Mouse (Mus musculus): ENCODE results near the gene Gab2.
A peak's percentile ranks its signal among the peaks of the same experiment; 100 is the strongest.

The Gab2 gene

GRCm38 (mm10) chr7:97251638-97252037 lies 170.3 kb downstream of the Gab2 start:
- DNase-seq (ENCODE audit: low read depth, low spot score) = no peak

- no peak for DNase-seq (ENCODE audit: low read depth, low spot score)
These were observed 181.2 kb downstream of the Gab2 start for GRCm38 (mm10) chr7:97262541-97262940.

- DNase-seq (ENCODE audit: low read depth, low spot score) = no peak
These were observed 189.0 kb downstream of the Gab2 start for GRCm38 (mm10) chr7:97270367-97270766.

GRCm38 (mm10) chr7:97271068-97271467 lies 189.7 kb downstream of the Gab2 start:
- DNase-seq (ENCODE audit: low read depth, low spot score) = no peak

GRCm38 (mm10) chr7:97296986-97297385 lies 215.6 kb downstream of the Gab2 start:
- no peak for DNase-seq (ENCODE audit: low read depth, low spot score)

DNA sequence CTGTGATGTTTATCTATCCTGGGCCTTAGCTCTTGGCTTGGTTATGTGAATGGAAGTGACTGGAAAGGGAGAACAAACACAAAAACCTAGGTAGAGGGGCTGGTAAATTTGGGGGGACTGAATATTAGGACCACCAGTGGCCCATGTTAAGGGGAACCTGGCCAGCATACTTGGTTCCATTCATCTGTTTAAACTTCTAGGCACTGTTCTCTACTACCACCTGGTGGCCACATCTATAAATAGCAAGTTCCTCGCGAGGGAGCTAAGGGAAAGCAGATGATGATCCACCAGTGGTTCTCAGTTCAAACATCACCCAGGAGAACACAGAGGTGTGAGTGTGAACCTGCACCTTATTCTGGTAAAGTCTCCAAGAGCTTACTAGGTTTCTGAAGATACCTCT lies 216.1 kb downstream of the Gab2 start:
- peak; percentile 16 for DNase-seq (ENCODE audit: low read depth, low spot score)

DNA sequence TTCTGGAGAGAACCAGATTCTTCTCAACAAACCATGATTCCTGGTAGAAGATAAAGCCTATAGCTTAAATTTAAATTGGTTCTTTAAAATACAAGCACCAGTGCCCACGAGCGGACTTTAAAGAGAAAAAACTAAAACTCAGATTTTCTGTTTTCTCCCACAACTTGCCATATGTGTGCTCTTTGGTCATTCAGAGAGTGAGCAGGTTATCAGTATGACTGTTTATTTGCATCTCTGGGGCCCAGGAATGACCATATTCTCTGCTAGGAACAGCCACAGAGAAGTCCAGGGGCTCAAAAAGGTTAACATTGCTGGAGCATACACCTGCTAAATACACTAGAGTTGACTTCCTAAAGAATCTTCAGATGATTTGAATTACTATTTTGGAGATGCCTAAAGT lies 216.9 kb downstream of the Gab2 start:
- no peak for DNase-seq (ENCODE audit: low read depth, low spot score)

DNA sequence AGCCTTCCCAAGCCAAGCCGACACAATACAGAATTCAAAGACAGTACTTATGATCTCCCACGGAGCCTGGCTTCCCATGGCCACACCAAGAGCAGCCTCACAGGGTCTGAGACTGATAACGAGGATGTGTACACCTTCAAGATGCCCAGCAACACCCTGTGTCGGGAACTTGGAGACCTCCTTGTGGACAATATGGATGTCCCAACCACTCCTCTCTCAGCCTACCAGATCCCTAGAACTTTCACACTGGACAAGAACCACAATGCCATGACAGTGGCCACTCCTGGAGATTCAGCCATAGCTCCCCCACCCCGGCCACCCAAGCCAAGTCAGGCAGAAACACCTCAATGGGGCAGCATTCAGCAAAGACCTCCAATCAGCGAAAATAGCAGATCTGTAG lies 217.6 kb downstream of the Gab2 start:
- DNase-seq (ENCODE audit: low read depth, low spot score) = no peak

DNA sequence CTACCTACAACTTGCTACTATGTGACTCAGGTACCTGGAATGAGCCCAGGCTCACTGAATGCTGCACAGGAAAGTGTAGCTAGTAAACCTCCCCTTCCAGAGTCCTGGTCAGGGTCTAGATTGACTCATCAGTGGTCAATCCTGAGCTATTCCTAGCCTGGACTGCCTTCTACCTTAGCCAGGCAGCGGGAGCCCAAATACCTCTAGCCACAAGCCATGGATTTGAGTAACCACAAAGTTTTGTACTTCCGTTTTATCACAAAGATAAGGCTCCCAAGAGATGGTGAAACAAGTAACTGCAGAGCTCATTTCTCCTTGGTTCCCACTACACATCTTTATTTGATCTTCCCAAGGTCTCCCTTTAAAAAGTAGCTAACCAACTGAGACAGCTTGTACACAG lies 219.5 kb downstream of the Gab2 start:
- no peak for DNase-seq (ENCODE audit: low read depth, low spot score)

GRCm38 (mm10) chr7:97301321-97301720 lies 219.9 kb downstream of the Gab2 start:
- DNase-seq (ENCODE audit: low read depth, low spot score) = no peak

DNA sequence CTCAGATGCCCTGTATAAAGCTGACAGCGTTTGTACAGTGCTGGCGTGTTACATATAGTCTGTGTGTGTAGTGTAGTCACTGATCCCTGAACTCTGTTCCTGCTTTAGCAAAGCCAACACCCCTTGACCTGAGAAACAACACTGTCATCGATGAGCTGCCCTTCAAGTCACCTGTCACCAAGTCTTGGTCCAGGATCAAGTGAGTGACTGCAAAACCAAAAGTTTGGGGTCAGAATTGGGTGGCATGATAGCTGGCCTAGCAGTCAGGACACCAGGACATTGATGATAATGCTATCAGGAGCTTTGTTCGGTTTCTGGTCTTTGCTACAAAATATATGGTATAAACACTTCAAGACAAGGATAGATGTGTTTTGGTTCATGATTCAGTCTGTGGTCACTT lies 220.9 kb downstream of the Gab2 start:
- no peak for DNase-seq (ENCODE audit: low read depth, low spot score)

GRCm38 (mm10) chr7:97302876-97303275 lies 221.5 kb downstream of the Gab2 start:
- no peak for DNase-seq (ENCODE audit: low read depth, low spot score)

- DNase-seq (ENCODE audit: low read depth, low spot score) = no peak
These were observed 222.2 kb downstream of the Gab2 start for GRCm38 (mm10) chr7:97303614-97304013.

- DNase-seq (ENCODE audit: low read depth, low spot score) = no peak
These were observed 223.1 kb downstream of the Gab2 start for GRCm38 (mm10) chr7:97304471-97304870.

DNA sequence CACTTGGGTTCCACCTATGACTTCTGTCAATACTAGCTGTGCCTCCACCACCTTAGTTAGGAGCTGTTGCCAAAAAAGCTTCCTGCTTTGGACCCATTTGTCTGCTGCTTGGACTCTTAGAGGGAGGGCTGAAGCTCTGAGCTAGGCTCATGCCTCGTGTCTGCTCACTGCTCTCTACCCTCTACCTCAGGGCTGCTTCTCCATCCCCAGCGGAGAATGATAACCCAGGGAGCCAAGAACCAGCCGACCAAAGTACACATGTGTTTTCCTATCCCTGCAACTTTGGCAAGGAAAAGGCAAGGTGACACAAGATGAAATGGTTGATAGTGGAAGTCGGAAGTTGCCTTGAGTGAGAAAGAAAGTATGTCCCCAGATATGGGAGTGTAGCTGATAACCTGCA lies 223.8 kb downstream of the Gab2 start:
- no peak for DNase-seq (ENCODE audit: low read depth, low spot score)

DNA sequence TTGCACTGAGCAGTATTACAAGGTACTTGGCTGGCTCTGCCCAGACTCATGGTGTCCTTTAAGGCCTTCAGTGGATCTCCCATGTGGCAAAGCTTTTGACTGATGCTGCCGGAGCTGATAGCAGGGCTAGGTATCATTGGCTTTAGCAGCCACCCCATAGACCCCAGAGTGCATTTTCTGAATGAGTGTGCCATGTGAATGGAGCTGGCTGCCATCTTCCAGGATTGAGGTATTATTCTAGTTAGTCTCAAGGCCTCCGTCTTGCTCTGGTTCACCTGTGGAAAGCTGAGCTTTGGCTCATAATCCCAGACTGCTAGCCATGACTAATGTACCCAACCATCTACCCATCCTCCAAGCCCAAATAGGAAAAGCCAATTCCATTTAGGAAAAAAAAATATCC lies 225.4 kb downstream of the Gab2 start:
- no peak for DNase-seq (ENCODE audit: low read depth, low spot score)

DNA sequence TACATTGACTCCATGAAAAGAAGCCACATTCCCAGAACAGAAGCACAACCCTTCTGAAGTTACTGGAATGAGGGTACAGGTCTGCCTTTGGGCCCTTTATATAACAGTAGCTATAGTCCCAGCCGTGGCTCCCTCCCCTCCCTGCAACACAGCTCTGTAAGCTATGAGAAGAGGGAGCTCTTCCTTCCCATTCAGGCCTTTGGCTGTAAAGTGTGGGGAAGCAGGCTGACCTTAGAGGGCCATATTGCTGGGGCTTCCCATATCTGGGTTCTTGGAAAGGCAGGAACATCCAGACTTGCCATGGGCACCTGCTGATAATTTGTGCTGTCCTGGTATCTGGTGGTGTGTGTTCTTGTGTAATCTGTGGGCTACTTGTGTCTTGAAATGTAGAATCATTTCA lies 226.2 kb downstream of the Gab2 start:
- DNase-seq (ENCODE audit: low read depth, low spot score) = no peak

DNA sequence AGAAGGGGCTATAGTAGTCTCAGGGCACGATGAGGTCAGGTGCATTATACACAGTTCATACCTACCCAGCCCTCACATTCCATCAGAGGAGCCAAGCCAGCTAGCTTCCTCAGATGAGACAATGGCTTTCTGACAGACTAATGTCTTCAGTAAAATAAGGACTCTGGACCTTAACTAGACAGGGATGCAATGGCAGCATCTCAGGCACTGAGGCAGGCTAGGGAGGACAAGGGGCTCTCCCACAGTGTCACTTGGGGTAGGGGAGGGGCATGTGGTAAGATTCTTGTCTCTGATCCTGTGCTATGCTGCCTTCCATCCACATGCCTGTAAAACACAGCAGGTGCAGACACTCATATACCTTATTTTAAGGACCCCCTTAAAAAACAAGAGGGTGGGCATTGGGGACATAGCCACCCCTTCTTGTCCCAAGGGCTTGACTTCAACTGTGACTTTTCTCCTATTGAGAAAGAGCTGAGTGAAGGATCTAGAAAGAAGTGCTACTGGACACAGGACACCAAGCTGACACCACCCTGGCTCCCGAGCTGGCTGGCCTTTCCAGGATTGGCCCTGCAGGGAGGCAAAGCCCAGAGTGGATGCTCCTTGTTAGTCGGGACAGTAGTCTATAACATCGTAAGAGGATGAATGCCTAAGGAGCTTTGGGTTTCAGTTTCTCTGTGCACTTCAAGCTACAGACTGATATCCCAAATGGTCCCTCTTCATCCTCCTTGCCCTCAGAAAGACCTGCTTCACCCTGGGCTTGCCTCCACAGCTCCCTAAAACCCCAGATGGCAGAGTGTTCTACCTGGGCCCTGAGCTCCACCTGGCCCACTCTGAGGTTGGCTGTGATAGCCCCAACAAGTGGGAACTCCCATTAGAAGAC lies 228.3 kb downstream of the Gab2 start:
- DNase-seq (ENCODE audit: low read depth, low spot score) = no peak

DNA sequence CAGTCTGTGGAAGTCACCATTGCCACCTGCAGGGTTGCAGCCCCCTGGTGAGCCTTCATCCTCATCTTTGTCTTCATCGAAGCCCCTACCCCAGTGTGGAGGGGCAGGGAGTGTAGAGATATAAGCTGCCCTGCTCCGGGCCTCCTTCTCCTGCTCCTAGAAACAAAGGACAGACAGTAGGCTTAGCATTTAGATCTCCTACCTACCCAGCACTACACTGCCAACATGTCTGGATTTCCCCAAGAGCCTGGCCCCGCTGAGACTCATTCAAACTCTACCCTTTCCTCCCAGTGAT lies 228.9 kb downstream of the Gab2 start:
- no peak for DNase-seq (ENCODE audit: low read depth, low spot score)

DNA sequence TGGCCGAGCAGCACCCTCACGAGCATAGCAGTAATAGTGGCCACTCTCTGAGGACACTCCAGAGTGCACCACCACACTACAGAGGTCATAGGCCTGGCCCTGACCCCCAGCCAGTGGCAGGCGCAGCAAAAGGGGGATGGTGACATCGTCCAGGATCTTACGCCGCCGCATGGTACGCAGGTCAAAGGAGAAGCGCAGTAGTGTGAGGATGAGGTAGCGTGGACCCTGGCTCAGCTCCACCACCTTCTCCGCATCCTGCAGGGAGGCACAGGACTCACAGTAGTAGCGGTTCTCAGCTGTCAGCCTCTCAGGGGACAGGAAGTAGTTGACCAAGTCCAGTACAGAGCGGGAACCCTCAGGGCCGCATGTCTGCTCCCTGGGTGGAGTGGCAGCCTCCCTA lies 230.2 kb downstream of the Gab2 start:
- no peak for DNase-seq (ENCODE audit: low read depth, low spot score)

DNA sequence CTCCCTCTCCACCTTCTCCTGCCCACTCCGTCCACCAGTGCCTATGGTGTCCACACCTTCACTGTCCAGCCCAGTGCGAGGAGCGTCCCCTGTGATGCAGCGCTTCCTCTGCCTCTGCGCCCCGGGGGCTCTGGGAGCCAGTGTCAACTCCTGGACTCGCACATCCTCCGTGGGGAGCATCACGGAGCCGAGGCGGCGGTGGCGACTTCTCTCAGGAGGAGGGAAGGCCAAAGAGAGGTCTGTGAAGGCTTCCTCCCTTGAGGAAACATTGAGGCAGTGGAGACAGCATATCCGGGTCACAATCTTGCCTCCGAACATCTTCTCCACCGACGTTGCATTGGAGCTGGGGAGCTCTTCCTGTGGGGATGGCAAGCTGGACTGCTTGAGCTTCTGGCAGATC lies 230.8 kb downstream of the Gab2 start:
- DNase-seq (ENCODE audit: low read depth, low spot score) = no peak

DNA sequence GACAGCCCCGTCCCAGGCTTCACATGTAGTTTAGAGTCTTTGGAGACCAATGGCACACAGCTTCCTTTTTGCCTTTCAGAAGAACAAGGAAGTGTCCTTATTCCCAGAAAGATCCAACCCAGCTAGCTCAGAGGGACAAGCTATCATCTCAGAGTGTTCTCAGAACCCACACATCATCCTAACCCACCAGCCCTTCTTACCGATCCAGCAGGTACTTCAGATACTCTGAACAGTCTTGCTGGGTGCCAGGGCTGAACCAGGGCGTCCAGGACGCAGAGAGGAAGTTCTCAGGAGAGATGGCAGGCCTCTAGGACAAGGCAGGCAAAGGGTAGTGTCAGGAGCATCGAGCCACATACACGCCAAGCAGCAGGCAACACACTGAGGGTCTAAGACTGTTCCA lies 231.5 kb downstream of the Gab2 start:
- DNase-seq (ENCODE audit: low read depth, low spot score) = no peak

- DNase-seq (ENCODE audit: low read depth, low spot score) = no peak
These were observed 232.1 kb downstream of the Gab2 start for GRCm38 (mm10) chr7:97313364-97313995.

DNA sequence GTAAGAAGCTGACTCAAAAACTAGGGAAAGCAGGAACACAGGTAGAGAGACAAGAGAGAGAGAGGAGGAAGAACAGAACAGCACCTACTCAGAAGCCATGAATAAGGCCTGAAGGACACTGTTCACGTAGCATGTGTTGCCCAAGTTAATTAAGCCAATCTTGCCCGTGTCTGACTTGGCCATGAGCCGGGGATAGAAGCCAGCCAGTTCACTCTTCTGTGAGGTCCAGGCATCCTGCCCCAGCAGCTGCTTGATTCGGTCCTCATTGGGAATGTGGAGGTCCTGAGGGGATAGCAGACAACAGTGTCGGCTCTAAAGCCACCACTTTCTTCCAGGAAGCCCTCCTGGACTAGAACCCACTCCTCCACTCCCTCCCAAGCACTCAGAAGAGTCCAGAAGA lies 233.3 kb downstream of the Gab2 start:
- DNase-seq (ENCODE audit: low read depth, low spot score) = no peak
